Mouse (Mus musculus): ENCODE results near the gene Cd3eap.

Gene Cd3eap

DNA sequence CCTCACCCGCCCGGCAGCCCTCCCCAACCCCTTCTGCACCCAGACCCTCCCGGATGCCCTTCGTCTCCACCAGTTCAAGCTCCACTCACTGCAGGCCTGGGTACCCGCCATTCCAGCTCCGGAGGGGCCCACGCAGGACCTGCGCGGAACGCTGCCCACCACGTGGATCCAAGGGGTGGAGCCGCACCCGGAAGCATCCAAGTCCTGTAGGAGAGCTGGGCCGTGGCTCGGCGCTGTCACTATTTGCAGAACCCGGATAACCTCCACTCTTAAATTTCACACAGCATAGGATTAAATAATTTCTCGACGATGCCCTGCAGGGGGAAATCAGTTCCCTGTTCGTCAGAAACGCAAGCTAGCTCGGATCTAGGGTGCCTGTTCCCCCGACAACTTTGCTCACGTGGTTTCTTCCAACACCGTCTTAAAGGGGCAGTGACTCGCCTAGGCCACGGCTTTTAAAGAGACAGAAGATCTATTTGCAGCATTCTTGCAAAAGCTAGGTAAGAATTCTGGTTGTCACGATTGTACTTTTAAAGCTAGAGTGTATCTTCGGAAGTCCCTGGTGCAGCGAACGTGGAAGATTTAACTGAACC, at the start of gene Cd3eap, which contains the start of gene Ppp1r13l:
Gene Cd3eap, minus strand, starts transcription at position 185 of the 593 bp plus-strand sequence.
Gene Ppp1r13l, plus strand, starts transcription at position 451 of the 593 bp plus-strand sequence.
- DNase-seq (ENCODE audit: low spot score) = peak; percentile 85

GRCm38 (mm10) chr7:19405417-19405816, 46.1 kb upstream of the Cd3eap start:
- DNase-seq (ENCODE audit: low spot score) = peak; percentile 77

- no peak for DNase-seq (ENCODE audit: low spot score)
Measured at GRCm38 (mm10) chr7:19404476-19404875, 45.2 kb upstream of the Cd3eap start, which contains the start of gene Ckm. Ckm (plus strand) TSS chr7:19404776.

GRCm38 (mm10) chr7:19403731-19404296, 44.5 kb upstream of the Cd3eap start, which contains the start of gene Klc3:
Klc3 (minus strand) TSS chr7:19404104.
- DNase-seq (ENCODE audit: low spot score) = peak; percentile 72

- DNase-seq (ENCODE audit: low spot score) = no peak
Measured at GRCm38 (mm10) chr7:19402535-19403112, 43.3 kb upstream of the Cd3eap start.

DNA sequence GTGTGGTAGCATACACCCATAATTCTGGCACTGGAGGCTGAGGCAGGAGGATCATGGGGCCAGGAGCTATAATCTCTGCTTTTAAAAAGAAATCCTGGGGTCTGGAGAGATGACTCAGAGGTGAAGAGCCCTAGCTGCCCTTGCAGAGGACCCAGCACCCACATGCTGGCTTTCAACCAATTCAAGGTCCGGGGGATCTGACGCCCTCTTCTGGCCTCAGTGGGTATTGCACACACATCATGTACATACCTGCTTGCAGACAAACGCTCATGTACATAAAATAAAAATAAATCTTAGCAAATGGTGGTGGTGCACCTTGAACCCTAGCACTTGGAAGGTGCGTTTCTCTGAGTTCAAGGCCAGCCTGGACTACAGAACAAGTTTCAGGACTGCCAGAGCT, 41.7 kb upstream of the Cd3eap start:
- no peak for DNase-seq (ENCODE audit: low spot score)

DNA sequence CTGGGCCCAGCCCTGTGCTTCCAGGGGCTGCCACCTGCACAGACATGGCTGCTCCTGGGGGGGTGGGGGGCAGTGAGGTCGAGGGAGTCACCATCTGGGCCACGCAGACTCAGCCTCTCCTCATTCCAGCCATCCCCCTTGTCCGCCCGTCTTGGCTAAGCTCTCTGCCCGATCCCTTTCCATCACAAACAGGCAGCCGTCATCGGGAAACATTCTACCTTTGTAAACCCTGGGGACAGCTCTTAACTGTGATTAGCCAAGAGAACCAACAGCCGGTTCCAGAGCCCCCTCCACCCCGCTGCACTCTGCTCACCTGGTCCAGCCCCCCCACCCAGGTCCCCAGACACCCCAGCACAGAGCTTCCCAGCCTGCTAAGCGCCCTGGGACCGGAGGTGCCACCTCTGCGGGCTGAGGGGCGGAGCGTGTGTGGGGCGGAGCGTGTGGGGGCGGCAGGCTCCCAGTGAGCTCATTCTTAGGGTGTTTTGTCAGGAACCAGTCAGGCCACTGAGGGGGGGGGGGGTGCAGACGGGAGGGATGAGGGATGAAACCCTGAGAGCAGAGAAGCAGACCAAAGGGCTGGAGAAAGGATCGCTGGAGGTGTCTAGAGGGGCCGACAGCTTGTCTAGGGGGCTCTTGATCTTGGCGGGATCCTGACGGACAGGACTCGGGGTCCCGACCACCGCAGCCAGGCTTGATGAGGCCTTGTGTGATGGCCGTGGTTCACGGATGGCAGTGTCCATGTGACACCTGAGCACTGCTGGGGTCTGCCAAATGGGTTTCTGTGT, 40.4 kb upstream of the Cd3eap start:
- DNase-seq (ENCODE audit: low spot score) = peak; percentile 54

- no peak for DNase-seq (ENCODE audit: low spot score)
Measured at GRCm38 (mm10) chr7:19394484-19394883, 35.2 kb upstream of the Cd3eap start.

DNA sequence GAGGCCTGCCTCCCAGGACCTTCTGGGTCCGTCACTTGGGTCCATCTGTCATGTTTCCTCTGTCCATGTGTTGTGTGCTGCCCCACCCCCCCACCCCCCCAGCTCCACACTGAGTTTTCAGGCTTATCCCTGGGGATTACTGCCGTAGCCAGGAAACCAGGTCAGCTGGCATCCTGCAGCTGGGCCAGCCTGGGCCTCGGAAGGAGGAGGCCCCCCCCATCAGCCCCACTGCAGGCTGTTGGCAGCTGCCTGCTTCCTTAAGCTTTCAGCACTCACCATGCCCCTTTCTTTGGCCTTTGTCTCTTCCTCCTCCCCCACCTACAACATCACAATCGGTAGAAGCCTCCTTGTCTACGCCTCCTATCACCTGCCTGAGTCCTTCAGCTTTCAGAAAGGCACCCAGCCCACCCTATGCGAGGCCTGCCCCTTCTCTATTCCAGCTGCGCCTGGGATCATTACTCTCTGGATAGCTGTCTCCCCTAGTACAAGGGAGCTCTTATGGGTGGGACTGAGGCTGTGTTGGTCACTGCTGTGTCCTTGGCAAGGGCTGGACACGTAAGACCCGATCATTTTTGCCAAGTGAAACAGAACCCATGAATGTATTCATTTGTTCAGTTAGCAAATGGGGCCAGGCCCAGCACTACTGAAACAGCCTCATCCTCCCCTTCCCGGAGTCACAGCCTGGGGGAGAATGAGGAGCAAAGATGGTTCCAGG, 29.6 kb upstream of the Cd3eap start:
- DNase-seq (ENCODE audit: low spot score) = no peak

- no peak for DNase-seq (ENCODE audit: low spot score)
Measured at GRCm38 (mm10) chr7:19383708-19384107, 24.4 kb upstream of the Cd3eap start.

- no peak for DNase-seq (ENCODE audit: low spot score)
Measured at GRCm38 (mm10) chr7:19382166-19382541, 22.9 kb upstream of the Cd3eap start.

DNA sequence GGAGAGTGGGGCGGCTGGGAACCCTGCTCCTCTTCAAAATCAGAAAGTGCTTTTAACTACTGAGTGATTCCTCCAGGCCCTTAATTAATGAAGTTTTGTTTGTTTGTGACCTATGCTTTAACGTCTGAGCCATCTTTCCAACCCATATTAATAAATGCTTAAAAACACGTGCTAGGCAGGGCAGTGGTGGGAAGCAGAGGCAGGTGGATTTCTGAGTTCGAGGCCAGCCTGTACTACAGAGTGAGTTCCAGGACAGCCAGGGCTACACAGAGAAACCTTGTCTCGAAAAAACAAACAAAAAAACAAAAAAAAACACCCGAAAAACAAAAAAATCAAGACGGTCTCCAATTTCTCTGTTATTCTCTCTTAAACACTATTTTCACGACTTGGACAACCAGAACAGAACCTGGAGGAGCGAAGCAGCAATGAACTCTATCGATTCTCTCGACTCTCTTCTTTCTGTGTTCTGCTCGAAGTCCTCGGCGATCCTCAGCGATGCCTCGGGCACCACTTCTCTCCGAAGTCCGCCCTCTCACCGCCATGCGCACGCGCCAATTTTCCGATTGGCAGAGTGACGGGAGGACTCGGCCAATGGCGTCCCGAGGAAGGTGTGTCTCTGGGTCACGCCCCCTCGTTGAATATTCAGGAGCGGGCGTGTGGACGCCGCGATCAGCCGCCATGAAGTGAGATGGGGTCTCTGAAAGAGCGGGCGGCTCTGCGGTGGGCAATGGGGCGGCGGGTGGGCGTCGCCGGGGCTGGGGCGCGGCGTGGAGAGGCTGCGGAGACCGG, 22.3 kb upstream of the Cd3eap start, which contains the start of gene Ercc2:
Gene Ercc2, plus strand, starts transcription at position 634 of the 789 bp plus-strand sequence.
- peak; percentile 99 for DNase-seq (ENCODE audit: low spot score)

DNA sequence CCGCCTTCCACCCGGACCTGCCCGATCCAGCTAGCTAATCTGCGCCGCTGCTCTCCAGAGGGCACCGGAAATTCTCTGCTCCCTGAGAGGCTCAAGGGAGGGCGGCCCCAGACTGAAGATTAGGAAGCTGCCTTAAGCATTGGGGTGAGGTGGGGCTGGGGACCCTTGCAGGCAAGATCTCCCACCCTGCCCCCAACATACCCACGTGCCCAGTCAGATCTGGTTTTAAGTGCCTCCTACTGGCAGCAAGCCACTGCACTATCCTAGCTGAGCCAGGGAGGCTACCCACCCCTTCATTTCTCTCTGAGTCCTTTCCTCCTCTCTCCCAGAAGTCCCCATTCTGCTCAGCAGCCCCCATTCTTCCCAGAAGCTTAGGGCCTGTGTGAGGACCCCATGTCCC, 18.8 kb upstream of the Cd3eap start:
- no peak for DNase-seq (ENCODE audit: low spot score)

GRCm38 (mm10) chr7:19376019-19376418, 16.7 kb upstream of the Cd3eap start:
- no peak for DNase-seq (ENCODE audit: low spot score)

DNA sequence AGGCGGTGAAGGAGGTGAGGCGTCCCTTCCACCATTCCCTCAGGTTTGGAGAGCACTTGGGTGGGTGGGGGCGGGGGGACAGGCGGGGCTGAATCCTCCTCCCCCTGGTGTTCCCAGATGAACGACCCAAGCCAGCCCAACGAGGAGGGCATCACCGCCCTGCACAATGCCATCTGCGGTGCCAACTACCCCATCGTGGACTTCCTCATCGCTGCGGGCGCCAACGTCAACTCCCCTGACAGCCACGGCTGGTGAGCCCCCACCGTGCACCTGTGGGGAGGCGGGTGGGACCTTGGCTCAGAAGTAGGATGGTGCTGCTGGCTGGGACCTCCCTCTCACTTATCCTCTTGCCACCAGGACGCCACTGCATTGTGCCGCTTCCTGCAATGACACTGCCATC, 16.1 kb upstream of the Cd3eap start:
- no peak for DNase-seq (ENCODE audit: low spot score)

GRCm38 (mm10) chr7:19373367-19373766, 14.1 kb upstream of the Cd3eap start:
- DNase-seq (ENCODE audit: low spot score) = no peak

GRCm38 (mm10) chr7:19369823-19370425, 10.6 kb upstream of the Cd3eap start:
- DNase-seq (ENCODE audit: low spot score) = peak; percentile 58

DNA sequence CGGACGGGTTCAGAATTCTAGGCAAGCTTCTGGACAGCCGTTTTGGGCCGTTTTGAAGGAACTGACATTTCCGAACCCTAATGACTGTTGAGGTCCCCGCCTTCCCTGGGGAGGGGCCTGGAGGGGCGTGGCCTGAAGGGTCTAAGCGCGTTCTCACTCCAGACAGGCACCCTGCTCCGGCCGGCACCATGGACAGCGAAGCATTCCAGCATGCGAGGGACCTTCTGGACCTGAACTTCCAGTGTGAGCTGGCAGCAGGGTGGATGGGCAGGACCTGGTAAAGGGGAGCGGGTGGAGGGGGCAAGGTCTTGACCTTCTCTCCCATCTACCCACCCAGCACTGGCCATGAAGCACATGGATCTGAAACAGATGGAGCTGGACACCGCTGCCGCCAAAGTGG, 9.1 kb upstream of the Cd3eap start:
- peak; percentile 57 for DNase-seq (ENCODE audit: low spot score)

- no peak for DNase-seq (ENCODE audit: low spot score)
Measured at GRCm38 (mm10) chr7:19365376-19365775, 6.1 kb upstream of the Cd3eap start.

DNA sequence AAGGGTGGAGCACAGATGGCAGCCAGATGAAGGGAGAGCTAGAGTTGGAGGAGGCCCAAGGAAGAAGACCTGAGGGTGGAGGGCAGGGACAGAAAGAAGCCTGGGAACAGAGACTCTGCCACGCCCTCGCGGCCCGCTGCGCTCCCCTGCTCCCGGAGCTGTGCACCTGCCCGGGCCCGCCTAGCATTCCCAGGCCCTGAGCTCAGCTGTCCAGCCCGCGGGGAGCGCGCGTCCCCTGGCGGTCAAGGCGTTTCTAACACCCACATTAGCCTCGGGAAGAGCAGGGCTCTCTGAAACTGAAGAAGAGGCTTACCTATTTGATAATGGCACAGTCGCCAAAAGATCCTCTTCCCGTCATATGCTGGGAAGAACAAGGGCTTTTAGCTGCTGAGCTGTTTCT, 4.6 kb upstream of the Cd3eap start:
- peak; percentile 81 for DNase-seq (ENCODE audit: low spot score)

GRCm38 (mm10) chr7:19362276-19362675, 3.0 kb upstream of the Cd3eap start:
- DNase-seq (ENCODE audit: low spot score) = no peak

Data from ovary, postnatal 36 days (tissue).